Mouse (Mus musculus): Measurements from ENCODE around the gene Ptrh2. TPM values are rescaled to one million over a fixed set of nuclear protein-coding genes. Genes with fewer than 3 reads are reported as not detected.

Ptrh2 gene
- polyA plus RNA-seq, 1 experiment, result 3.8 TPM

GRCm38 (mm10) chr11:86684126-86685012, 584 bp downstream of the Ptrh2 start:
- Histone ChIP-seq H3K4me1 (ENCODE audit: control insufficient read depth, insufficient read depth, low read length) (peaks cover 6% of the 10 kb centered on the region), H3K4me3 (replicated peaks; ENCODE audit: extremely low read depth, low read depth, low read length) (peak overlapping the region; percentile 98)
- no peak for TF ChIP-seq CTCF (IDR thresholded peaks at IDR 0.05; ENCODE audit: insufficient read depth, low read length)
- no peak for TF ChIP-seq POLR2A (IDR thresholded peaks at IDR 0.05; ENCODE audit: borderline replicate concordance, extremely low read depth, low read depth, low read length)
- WGBS, result 4% methylated on average over 20 of the region's 20 CpGs
- no peak for DNase-seq

- DNase-seq, result no peak
- H3K4me3 ChIP-seq (replicated peaks; ENCODE audit: extremely low read depth, low read depth, low read length), result no peak overlapping the region
- peaks cover 6% of the 10 kb centered on the region for H3K4me1 ChIP-seq (ENCODE audit: control insufficient read depth, insufficient read depth, low read length)
- TF ChIP-seq CTCF (IDR thresholded peaks at IDR 0.05; ENCODE audit: insufficient read depth, low read length), result no peak
- 82% methylated on average over 1 of the region's 1 CpGs for WGBS
Measured at GRCm38 (mm10) chr11:86685366-86685765, 1.6 kb downstream of the Ptrh2 start.

DNA sequence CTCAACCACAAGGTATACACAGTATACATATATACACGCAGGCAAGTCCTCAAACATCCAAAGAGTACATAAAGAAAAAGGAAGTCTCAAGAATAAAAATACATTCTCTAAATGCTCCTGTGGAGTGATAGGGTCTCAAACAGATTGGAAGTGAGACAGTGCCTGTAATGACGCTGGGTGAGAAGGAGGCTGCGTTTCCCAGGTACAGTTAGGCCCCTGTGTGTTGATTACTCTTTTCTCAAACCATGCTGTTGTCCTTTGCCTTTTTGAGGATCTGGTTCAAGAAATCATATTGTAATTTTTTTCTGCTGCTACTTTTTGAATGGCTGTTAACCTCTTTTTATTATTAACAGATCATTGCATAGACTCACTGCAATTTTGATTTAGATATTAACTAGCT, 6.6 kb downstream of the Ptrh2 start:
- no peaks in the 10 kb centered on the region for H3K4me1 ChIP-seq (ENCODE audit: control insufficient read depth, insufficient read depth, low read length)
- DNase-seq, result no peak
- TF ChIP-seq POLR2A (IDR thresholded peaks at IDR 0.05; ENCODE audit: borderline replicate concordance, extremely low read depth, low read depth, low read length), result no peak
- TF ChIP-seq CTCF (IDR thresholded peaks at IDR 0.05; ENCODE audit: insufficient read depth, low read length), result no peak
- WGBS, result 79% methylated on average over 3 of the region's 3 CpGs
- H3K4me3 ChIP-seq (replicated peaks; ENCODE audit: extremely low read depth, low read depth, low read length), result no peak overlapping the region

DNA sequence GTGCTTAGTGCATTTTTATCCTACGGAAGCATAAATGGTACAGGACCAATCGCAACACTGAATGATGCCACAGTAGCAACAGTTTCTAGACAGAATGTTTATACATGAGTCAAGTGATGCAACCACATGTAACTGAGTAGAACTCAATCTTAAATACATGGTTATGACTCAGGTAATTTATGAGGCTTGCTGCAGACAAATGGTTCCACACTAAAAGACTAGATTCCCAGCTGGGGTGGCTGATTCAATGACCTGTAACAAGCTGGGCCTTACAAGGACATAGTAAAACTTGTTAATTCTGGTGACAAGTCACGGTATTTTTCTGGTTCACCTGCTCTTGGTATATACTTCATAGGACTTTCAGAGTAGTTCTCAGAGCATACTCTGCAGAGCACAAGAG, 7.7 kb downstream of the Ptrh2 start:
- WGBS, result 90% methylated on average over 3 of the region's 3 CpGs
- TF ChIP-seq CTCF (IDR thresholded peaks at IDR 0.05; ENCODE audit: insufficient read depth, low read length) (no peak), POLR2A (IDR thresholded peaks at IDR 0.05; ENCODE audit: borderline replicate concordance, extremely low read depth, low read depth, low read length) (no peak)
- DNase-seq, result no peak

DNA sequence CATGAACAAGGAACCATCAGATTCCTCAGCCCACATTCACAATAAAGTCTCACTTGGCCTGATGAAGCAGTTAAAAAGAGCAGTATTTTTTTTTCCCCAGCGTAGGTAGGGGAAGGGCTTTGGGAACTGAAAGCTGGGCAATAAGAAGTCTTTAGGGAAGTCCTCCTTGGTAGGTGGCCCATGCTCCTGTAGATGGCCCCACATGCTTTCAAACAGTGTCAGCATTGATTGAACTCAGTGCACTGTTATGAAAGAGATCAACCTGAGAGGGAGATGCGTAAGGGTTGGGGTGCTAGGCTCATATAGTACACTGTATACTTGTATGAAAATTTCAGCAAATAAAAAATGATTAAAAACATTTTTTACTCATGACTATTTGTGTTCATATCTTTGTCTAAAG, 8.2 kb downstream of the Ptrh2 start:
- Histone ChIP-seq H3K4me3 (replicated peaks; ENCODE audit: extremely low read depth, low read depth, low read length) (no peak overlapping the region), H3K4me1 (ENCODE audit: control insufficient read depth, insufficient read depth, low read length) (no peaks in the 10 kb centered on the region)
- WGBS, result 82% methylated on average over 2 of the region's 2 CpGs
- TF ChIP-seq POLR2A (IDR thresholded peaks at IDR 0.05; ENCODE audit: borderline replicate concordance, extremely low read depth, low read depth, low read length), result no peak
- no peak for TF ChIP-seq CTCF (IDR thresholded peaks at IDR 0.05; ENCODE audit: insufficient read depth, low read length)
- DNase-seq, result no peak

More for the DNA sequence above, 7.7 kb downstream of the Ptrh2 start:
- Histone ChIP-seq H3K4me1 (ENCODE audit: control insufficient read depth, insufficient read depth, low read length) (no peaks in the 10 kb centered on the region), H3K4me3 (replicated peaks; ENCODE audit: extremely low read depth, low read depth, low read length) (no peak overlapping the region)

GRCm38 (mm10) chr11:86692546-86692945, 8.8 kb downstream of the Ptrh2 start:
- 84% methylated on average over 2 of the region's 2 CpGs for WGBS
- DNase-seq, result no peak
- no peaks in the 10 kb centered on the region for H3K4me1 ChIP-seq (ENCODE audit: control insufficient read depth, insufficient read depth, low read length)
- no peak overlapping the region for H3K4me3 ChIP-seq (replicated peaks; ENCODE audit: extremely low read depth, low read depth, low read length)
- TF ChIP-seq CTCF (IDR thresholded peaks at IDR 0.05; ENCODE audit: insufficient read depth, low read length) (no peak), POLR2A (IDR thresholded peaks at IDR 0.05; ENCODE audit: borderline replicate concordance, extremely low read depth, low read depth, low read length) (no peak)

DNA sequence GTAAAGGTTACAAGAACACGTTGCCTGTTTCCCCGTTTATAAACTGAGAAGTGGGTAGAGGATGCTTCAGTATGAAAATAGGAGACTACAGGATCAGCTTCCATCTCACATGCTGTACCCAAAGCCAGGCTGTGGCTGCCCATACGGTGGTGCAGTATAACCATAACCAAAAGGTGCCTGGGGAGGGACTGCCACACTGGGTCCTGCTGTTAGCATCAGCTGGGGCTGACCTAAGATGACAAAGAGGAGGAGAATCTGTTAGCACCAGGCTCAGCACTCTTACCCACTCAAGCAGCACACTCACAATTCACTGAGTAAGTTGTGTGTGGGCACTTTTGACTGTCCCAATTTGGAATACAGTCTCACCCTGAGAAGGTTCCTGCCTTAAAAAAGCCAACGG, 11.7 kb downstream of the Ptrh2 start:
- Histone ChIP-seq H3K4me1 (ENCODE audit: control insufficient read depth, insufficient read depth, low read length) (no peaks in the 10 kb centered on the region), H3K4me3 (replicated peaks; ENCODE audit: extremely low read depth, low read depth, low read length) (no peak overlapping the region)
- DNase-seq, result no peak
- 74% methylated on average over 4 of the region's 4 CpGs for WGBS
- no peak for TF ChIP-seq POLR2A (IDR thresholded peaks at IDR 0.05; ENCODE audit: borderline replicate concordance, extremely low read depth, low read depth, low read length)
- no peak for TF ChIP-seq CTCF (IDR thresholded peaks at IDR 0.05; ENCODE audit: insufficient read depth, low read length)

DNA sequence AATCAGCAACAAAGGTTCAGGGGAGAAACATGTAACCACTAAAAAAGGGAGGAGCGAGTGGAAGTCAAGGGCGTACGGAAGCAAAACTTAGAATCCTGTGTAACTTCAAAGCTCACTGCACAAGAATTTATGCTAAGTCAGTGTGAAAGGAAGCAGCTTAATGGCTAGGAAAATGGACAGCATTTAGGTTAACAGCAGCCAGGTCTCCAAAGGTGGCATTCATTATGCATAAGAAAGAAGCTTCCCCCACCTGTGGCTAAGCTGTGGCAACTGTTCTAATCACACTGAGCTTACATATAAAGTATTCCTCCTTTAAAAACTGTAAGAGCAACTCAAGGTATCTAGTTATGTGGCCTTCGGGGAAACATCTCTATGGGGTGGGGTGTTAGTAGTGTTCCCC, 17.4 kb downstream of the Ptrh2 start:
- TF ChIP-seq CTCF (IDR thresholded peaks at IDR 0.05; ENCODE audit: insufficient read depth, low read length) (no peak), POLR2A (IDR thresholded peaks at IDR 0.05; ENCODE audit: borderline replicate concordance, extremely low read depth, low read depth, low read length) (no peak)
- DNase-seq, result no peak

GRCm38 (mm10) chr11:86714606-86715005, 30.8 kb downstream of the Ptrh2 start:
- DNase-seq, result peak; percentile 22
- no peak for TF ChIP-seq CTCF (IDR thresholded peaks at IDR 0.05; ENCODE audit: insufficient read depth, low read length)
- TF ChIP-seq POLR2A (IDR thresholded peaks at IDR 0.05; ENCODE audit: borderline replicate concordance, extremely low read depth, low read depth, low read length), result no peak
- no peaks in the 10 kb centered on the region; the same call in 1 of the 2 replicates for H3K4me1 ChIP-seq (ENCODE audit: control insufficient read depth, insufficient read depth, low read length)
- no peak overlapping the region for H3K4me3 ChIP-seq (replicated peaks; ENCODE audit: extremely low read depth, low read depth, low read length)

More for the DNA sequence above, 17.4 kb downstream of the Ptrh2 start:
- Histone ChIP-seq H3K4me1 (ENCODE audit: control insufficient read depth, insufficient read depth, low read length) (no peaks in the 10 kb centered on the region), H3K4me3 (replicated peaks; ENCODE audit: extremely low read depth, low read depth, low read length) (no peak overlapping the region)
- WGBS, result 92% methylated on average over 4 of the region's 4 CpGs
